ENCODE assay signal across 19 mouse cellular contexts in the genomic region with DNA sequence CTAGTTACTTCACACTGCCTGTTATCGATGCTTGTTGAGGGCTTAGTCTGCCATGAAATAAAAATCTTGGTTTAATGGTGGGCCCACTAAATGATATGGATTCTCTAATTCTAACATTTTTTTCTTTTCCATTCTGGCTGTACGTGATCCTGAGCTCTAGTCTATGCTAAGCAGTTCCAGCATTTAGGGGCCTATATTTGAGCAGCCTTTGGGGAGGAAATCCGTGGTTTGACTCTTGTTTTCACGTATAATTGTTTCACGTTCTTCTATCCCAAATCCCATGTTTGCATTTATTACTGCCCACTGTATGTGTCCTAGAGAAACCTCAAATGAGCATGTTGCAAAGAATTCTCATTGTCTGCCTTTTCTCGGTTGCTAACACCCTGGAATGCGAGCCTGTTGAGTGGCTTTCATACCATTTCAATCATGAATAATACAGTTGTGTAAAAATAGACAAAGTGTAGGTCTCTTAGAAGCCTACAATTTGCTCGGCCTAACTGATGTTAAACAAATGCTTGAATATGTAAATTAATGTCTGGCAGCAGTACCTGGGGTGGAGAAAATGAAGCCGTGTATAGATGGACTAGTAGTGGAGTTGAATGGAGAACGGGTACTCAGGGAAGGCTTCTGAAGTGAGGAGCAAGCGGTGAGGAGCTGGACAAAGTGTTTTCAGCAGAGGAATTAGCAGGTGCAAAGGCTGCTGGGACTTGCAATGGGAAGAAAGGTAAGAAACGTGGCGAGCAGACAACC.
DNase-seq lines count a peak whose midpoint lies in the region; ATAC-seq and TF ChIP-seq lines count a peak whose summit lies in the region.
"Had no signal": no experiment of that assay in that cellular context is flagged by ENCODE, and none has a peak within 500 bp of the region (broad histone marks: within the 10 kb centered on the region; RNA-seq: fewer than 3 reads in every experiment).

No protein-coding gene starts in this region.

- WGBS in heart, embryonic 15.5 days: 76% methylated on average over 13 of the region's 13 CpGs
- WGBS in midbrain, embryonic 13.5 days: 45% methylated on average over 13 of the region's 13 CpGs
- 51% methylated on average over 13 of the region's 13 CpGs for WGBS in midbrain, postnatal 0 days
- 45% methylated on average over 13 of the region's 13 CpGs for WGBS in forebrain, embryonic 12.5 days

- no peak overlapping the region for H3K4me3 ChIP-seq in heart, embryonic 15.5 days
- no peak overlapping the region for H3K4me3 ChIP-seq in midbrain, embryonic 13.5 days (replicated peaks)
- no peak overlapping the region for H3K4me3 ChIP-seq in midbrain, postnatal 0 days (ENCODE audit: low read depth, low read length)
- H3K4me3 ChIP-seq in forebrain, embryonic 12.5 days (replicated peaks): no peak overlapping the region
- H3K4me3 ChIP-seq: neural tube, embryonic 12.5 days had no signal

- H3K27me3 ChIP-seq in heart, embryonic 15.5 days: no peaks in the 10 kb centered on the region
- no peaks in the 10 kb centered on the region for H3K27me3 ChIP-seq in midbrain, embryonic 13.5 days
- H3K27me3 ChIP-seq in midbrain, postnatal 0 days (ENCODE audit: insufficient read depth, low read length): no peaks in the 10 kb centered on the region
- no peaks in the 10 kb centered on the region for H3K27me3 ChIP-seq in forebrain, embryonic 12.5 days
- H3K27me3 ChIP-seq: neural tube, embryonic 12.5 days had no signal

- no peak overlapping the region for H3K4me2 ChIP-seq in heart, embryonic 15.5 days
- no peak overlapping the region for H3K4me2 ChIP-seq in midbrain, embryonic 13.5 days (replicated peaks)
- no peak overlapping the region for H3K4me2 ChIP-seq in midbrain, postnatal 0 days (ENCODE audit: low read depth, low read length, poor library complexity, severe bottlenecking)
- H3K4me2 ChIP-seq in forebrain, embryonic 12.5 days: no peak overlapping the region
- H3K4me2 ChIP-seq: lung, embryonic 14.5 days; neural tube, embryonic 12.5 days had no signal

- no peak for ATAC-seq in heart, embryonic 15.5 days (replicated peaks; ENCODE audit: insufficient number of reproducible peaks, insufficient read depth, low FRiP score, low read depth)
- 0 out of 2 replicates have a peak, but pooled peaks have one; percentile 6 for ATAC-seq in midbrain, embryonic 13.5 days
- ATAC-seq in midbrain, postnatal 0 days (ENCODE audit: low FRiP score): no peak
- peak; percentile 55; the same call in 1 of the 2 replicates for ATAC-seq in forebrain, embryonic 12.5 days (ENCODE audit: low FRiP score)
- ATAC-seq: hindbrain, embryonic 16.5 days; intestine, postnatal 0 days had no signal

- H3K9ac ChIP-seq in heart, embryonic 15.5 days: no peak overlapping the region
- no peak overlapping the region for H3K9ac ChIP-seq in midbrain, embryonic 13.5 days (replicated peaks)
- H3K9ac ChIP-seq in midbrain, postnatal 0 days (replicated peaks; ENCODE audit: low read length, poor library complexity, severe bottlenecking): no peak overlapping the region
- no peak overlapping the region for H3K9ac ChIP-seq in forebrain, embryonic 12.5 days
- H3K9ac ChIP-seq: lung, embryonic 14.5 days; neural tube, embryonic 12.5 days had no signal

- no peaks in the 10 kb centered on the region for H3K9me3 ChIP-seq in heart, embryonic 15.5 days (replicated peaks)
- H3K9me3 ChIP-seq in midbrain, embryonic 13.5 days: no peaks in the 10 kb centered on the region
- H3K9me3 ChIP-seq in midbrain, postnatal 0 days (ENCODE audit: low read length): no peaks in the 10 kb centered on the region
- no peaks in the 10 kb centered on the region for H3K9me3 ChIP-seq in forebrain, embryonic 12.5 days
- H3K9me3 ChIP-seq: neural tube, embryonic 12.5 days had no signal

- DNase-seq in heart, adult 18-20 months: no peak
- no peak for DNase-seq in midbrain, postnatal 0 days (ENCODE audit: low spot score)
- DNase-seq in cerebellum, adult 9-10 months: no peak
- DNase-seq in testis, postnatal 10 days (ENCODE audit: low spot score): no peak
- DNase-seq: adrenal gland, postnatal 10 days; cerebellum, adult 2 months; gastrocnemius, postnatal 25 days; heart, postnatal 14 days; layer of hippocampus, postnatal 36 days; left cerebral cortex, postnatal 4 days; thymus, adult 2 months had no signal

- H3K4me1 ChIP-seq in heart, embryonic 15.5 days (replicated peaks): peaks cover 19% of the 10 kb centered on the region
- H3K4me1 ChIP-seq in midbrain, embryonic 13.5 days (replicated peaks): peaks cover 5% of the 10 kb centered on the region; the same call in 1 of the 2 replicates
- no peaks in the 10 kb centered on the region for H3K4me1 ChIP-seq in midbrain, postnatal 0 days (ENCODE audit: insufficient read depth, low read length)
- peaks cover 6% of the 10 kb centered on the region for H3K4me1 ChIP-seq in forebrain, embryonic 12.5 days
- H3K4me1 ChIP-seq: neural tube, embryonic 12.5 days had no signal

- peak overlapping the region; percentile 49 for H3K27ac ChIP-seq in heart, embryonic 15.5 days
- no peak overlapping the region for H3K27ac ChIP-seq in midbrain, embryonic 13.5 days
- H3K27ac ChIP-seq in midbrain, postnatal 0 days (ENCODE audit: low read depth, low read length): no peak overlapping the region
- H3K27ac ChIP-seq in forebrain, embryonic 12.5 days: 0 out of 2 replicates have a peak overlapping the region, but pooled peaks have one; percentile 32
- H3K27ac ChIP-seq: macrophage; neural tube, embryonic 12.5 days had no signal

- no peaks in the 10 kb centered on the region for H3K36me3 ChIP-seq in heart, embryonic 15.5 days
- no peaks in the 10 kb centered on the region for H3K36me3 ChIP-seq in midbrain, embryonic 13.5 days
- H3K36me3 ChIP-seq in midbrain, postnatal 0 days (ENCODE audit: insufficient read depth, low read length): no peaks in the 10 kb centered on the region
- H3K36me3 ChIP-seq in forebrain, embryonic 12.5 days (replicated peaks): no peaks in the 10 kb centered on the region
- H3K36me3 ChIP-seq: neural tube, embryonic 12.5 days had no signal

- TF ChIP-seq CTCF in midbrain, postnatal 0 days (IDR thresholded peaks at IDR 0.05): no peak

Comparison
In these comparisons a context has a peak if more than half of its experiments do, and no peak if none do; other contexts are left out.
1. ATAC-seq: peak in midbrain, embryonic 13.5 days (single experiment) and forebrain, embryonic 12.5 days (single experiment); none in heart, embryonic 15.5 days (single experiment) and midbrain, postnatal 0 days (single experiment).
2. H3K27ac ChIP-seq: peak in heart, embryonic 15.5 days (single experiment) and forebrain, embryonic 12.5 days (single experiment); none in midbrain, embryonic 13.5 days (single experiment) and midbrain, postnatal 0 days (single experiment).